8 mouse cellular contexts compared by ENCODE assay signal in genomic region chr9:40765581-40765940, GRCm38 (mm10). TPM values are rescaled to one million over a fixed set of nuclear protein-coding genes. Genes with fewer than 3 reads are reported as not detected.
DNase-seq lines count a peak whose midpoint lies in the region; ATAC-seq lines count a peak whose summit lies in the region.

No protein-coding gene starts in this region.

- peak; percentile 64 for DNase-seq in left cerebral cortex, adult 11 months (ENCODE audit: low spot score)
- no peak for DNase-seq in left cerebral cortex, postnatal 4 days
- peak; percentile 59 to 67 for DNase-seq in left cerebral cortex, postnatal 36 days (ENCODE audit: low spot score in 2 of 2)
- peak; percentile 58 for DNase-seq in right cerebral cortex, postnatal 25 days
- no peak for DNase-seq in layer of hippocampus, postnatal 36 days
- no peak for DNase-seq in thymus, postnatal 25 days
- no peak for DNase-seq in neural tube, embryonic 10.5 days (ENCODE audit: extremely low spot score, low spot score)

- ATAC-seq in frontal cortex, adult (ENCODE audit: low TSS enrichment), result peak; percentile 94

- intact Hi-C loops in left cerebral cortex, postnatal 4 days (cut with DNase I), result no loop called here
- intact Hi-C loops in left cerebral cortex, postnatal 36 days (cut with DNase I), result loop anchor here (2.0 kb wide), 1 partner anchor 35 kb away; the partner anchor contains the start of gene Hspa8

RNA-seq across cellular contexts. Expression of gene Hspa8, which starts 35.2 kb away (rescaled TPM):
- total RNA-seq in left cerebral cortex, postnatal 4 days (2021), result 1,000 to 10,000 TPM; 2,038 to 2,082 TPM
- 1,000 to 10,000 TPM; 2,228 to 2,287 TPM for total RNA-seq in left cerebral cortex, postnatal 36 days (2021)
- total RNA-seq in layer of hippocampus, postnatal 36 days (2021), result 1,000 to 10,000 TPM; 2,357 to 2,519 TPM

Comparison
In these comparisons a context has a peak if more than half of its experiments do, and no peak if none do; other contexts are left out.
1. DNase-seq: peak in left cerebral cortex, adult 11 months (single experiment), left cerebral cortex, postnatal 36 days (2 of 2) and right cerebral cortex, postnatal 25 days (single experiment); none in left cerebral cortex, postnatal 4 days (single experiment), layer of hippocampus, postnatal 36 days (0 of 2), thymus, postnatal 25 days (single experiment) and neural tube, embryonic 10.5 days (single experiment).